Mouse (Mus musculus) myocyte (in vitro differentiated cells): Measurements from ENCODE around the gene Slc2a9.

Experiments used
- CEBPB ChIP-seq: IDR thresholded peaks from 2 replicates; pipeline ENCODE4 v1.6.1; 2011; ENCODE audit warnings: mild to moderate bottlenecking, moderate library complexity; ENCODE audit not compliant: poor library complexity, insufficient read depth, severe bottlenecking
- E2F4 ChIP-seq: IDR thresholded peaks from one replicate; pipeline ENCODE4 v1.6.1; 2011; ENCODE audit warnings: mild to moderate bottlenecking, control low read depth, moderate library complexity; ENCODE audit not compliant: insufficient read depth
- MAX ChIP-seq: IDR thresholded peaks from one replicate; pipeline ENCODE4 v1.6.1; 2011; ENCODE audit warnings: low read depth, mild to moderate bottlenecking, control low read depth
- MYOD1 ChIP-seq, 3 experiments: IDR thresholded peaks; one replicate each; pipeline ENCODE4 v1.6.1; 2011; ENCODE audit warnings: control low read depth in 2 of 3, low read depth in 2 of 3, mild to moderate bottlenecking in 2 of 3, moderate library complexity in 1 of 3; ENCODE audit not compliant: insufficient read length in 2 of 3, control insufficient read depth in 1 of 3
- MYOG ChIP-seq, 3 experiments: IDR thresholded peaks; one replicate each; pipeline ENCODE4 v1.6.1; 2011; ENCODE audit warnings: control low read depth in 2 of 3, low read depth in 2 of 3, mild to moderate bottlenecking in 2 of 3; ENCODE audit not compliant: insufficient read length in 2 of 3, control insufficient read depth in 1 of 3, insufficient read depth in 1 of 3
- POLR2A ChIP-seq: IDR thresholded peaks from one replicate; pipeline ENCODE4 v1.6.1; 2011; ENCODE audit warnings: low read depth, mild to moderate bottlenecking, control low read depth, moderate library complexity; ENCODE audit not compliant: insufficient read length
- POLR2AphosphoS2 ChIP-seq: IDR thresholded peaks from one replicate; pipeline ENCODE4 v1.6.1; 2011; ENCODE audit warnings: low read depth, control low read depth; ENCODE audit not compliant: insufficient read length
- REST ChIP-seq: IDR thresholded peaks from one replicate; pipeline ENCODE4 v1.6.1; 2011; ENCODE audit warnings: mild to moderate bottlenecking, control low read depth, moderate library complexity; ENCODE audit not compliant: insufficient read depth, insufficient read length
- SRF ChIP-seq: IDR thresholded peaks from one replicate; pipeline ENCODE4 v1.6.1; 2011; ENCODE audit warnings: low read depth; ENCODE audit not compliant: control insufficient read depth, insufficient read length
- TCF12 ChIP-seq: IDR thresholded peaks from one replicate; pipeline ENCODE4 v1.6.1; 2011; ENCODE audit warnings: mild to moderate bottlenecking, control low read depth; ENCODE audit not compliant: poor library complexity, insufficient read depth, severe bottlenecking
- TCF3 ChIP-seq: IDR thresholded peaks from one replicate; pipeline ENCODE4 v1.6.1; 2011; ENCODE audit warnings: low read depth, control low read depth; ENCODE audit not compliant: insufficient read length
- USF1 ChIP-seq: IDR thresholded peaks from one replicate; pipeline ENCODE4 v1.6.1; 2011; ENCODE audit warnings: low read depth, mild to moderate bottlenecking, control low read depth, moderate library complexity

DNA sequence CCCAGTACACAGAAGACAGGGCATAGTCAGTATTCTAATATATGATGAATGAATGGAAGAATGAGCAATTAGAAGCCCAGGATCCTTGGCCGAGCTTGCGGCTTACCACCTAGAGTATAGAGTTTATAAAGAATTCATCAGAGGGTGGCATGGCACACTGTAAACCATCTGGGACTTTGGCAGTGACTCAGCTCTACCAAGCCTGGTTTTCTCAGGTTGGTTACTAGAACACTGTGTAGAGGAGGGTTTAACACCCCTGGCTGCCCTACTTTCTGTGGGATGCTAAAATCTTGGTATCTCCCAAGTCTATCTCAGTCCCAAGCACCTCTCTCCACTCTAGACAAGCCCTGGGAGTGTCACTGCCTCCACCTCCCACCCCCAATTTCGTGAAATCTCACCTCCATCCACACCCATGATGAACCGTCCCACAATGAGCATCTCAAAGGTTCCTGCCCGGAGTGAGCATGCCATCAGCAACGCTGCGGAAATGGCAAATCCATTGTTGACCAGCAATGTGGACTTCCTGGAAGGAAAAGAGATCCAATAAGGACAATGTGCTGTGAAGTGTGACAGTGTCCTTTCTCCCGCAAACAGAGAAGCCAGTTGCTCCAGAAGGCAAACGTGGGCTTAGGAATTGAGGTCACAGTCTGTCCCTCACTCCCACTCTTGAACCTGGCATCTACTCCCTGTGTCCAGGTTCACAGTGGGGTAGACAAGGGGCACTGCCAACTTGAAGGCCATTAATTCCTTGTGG lies 62.5 kb downstream of the Slc2a9 start:
- TF ChIP-seq POLR2A: no peak
- TF ChIP-seq MYOD1 (IDR thresholded peaks at IDR 0.05; ENCODE audit: control insufficient read depth in 1 of 3, insufficient read length in 2 of 3, low read depth in 2 of 3): no peak
- no peak for TF ChIP-seq TCF12
- TF ChIP-seq E2F4: no peak
- no peak for TF ChIP-seq USF1
- no peak for TF ChIP-seq MAX
- no peak for TF ChIP-seq TCF3
- no peak for TF ChIP-seq CEBPB
- TF ChIP-seq MYOG (IDR thresholded peaks at IDR 0.05; ENCODE audit: control insufficient read depth in 1 of 3, insufficient read depth in 1 of 3, insufficient read length in 2 of 3, low read depth in 2 of 3): no peak
- no peak for TF ChIP-seq POLR2AphosphoS2
- TF ChIP-seq REST: no peak
- TF ChIP-seq SRF: no peak
